In the genomic region with DNA sequence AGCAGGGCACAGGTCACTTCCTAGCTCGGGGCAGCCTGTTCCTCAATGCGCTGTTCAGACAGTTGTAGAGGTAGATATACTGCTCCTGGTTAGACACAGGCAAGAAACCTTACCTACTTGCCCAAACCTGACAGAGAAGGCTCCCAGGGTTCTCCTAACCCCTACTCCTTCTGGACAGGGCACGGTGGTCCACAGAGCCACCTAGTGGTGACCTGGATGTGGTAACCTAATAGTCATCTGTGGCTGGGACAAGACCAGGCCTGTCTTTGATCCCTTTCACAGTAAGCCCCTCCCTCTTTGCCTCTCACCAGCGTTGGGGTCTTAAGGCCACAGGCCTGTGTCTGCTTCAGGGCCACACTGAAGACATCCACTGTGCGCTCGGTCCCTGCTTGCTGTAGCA, we compare ENCODE assay signal across 7 mouse cellular contexts. TPM values are rescaled to one million over a fixed set of nuclear protein-coding genes. Genes with fewer than 3 reads are reported as not detected.
DNase-seq lines count a peak whose midpoint lies in the region; ATAC-seq and TF ChIP-seq lines count a peak whose summit lies in the region.

No protein-coding gene starts in this region.

- no peak overlapping the region for H3K4me3 ChIP-seq in hindbrain, postnatal 0 days (ENCODE audit: low read length)
- H3K4me3 ChIP-seq in hindbrain, embryonic 14.5 days (replicated peaks; ENCODE audit: low read length): no peak overlapping the region
- H3K4me3 ChIP-seq in E14TG2a.4 (replicated peaks; ENCODE audit: low read length): peak overlapping the region; percentile 75

- no peaks in the 10 kb centered on the region for H3K36me3 ChIP-seq in hindbrain, postnatal 0 days (ENCODE audit: insufficient read depth, low read length)
- H3K36me3 ChIP-seq in hindbrain, embryonic 14.5 days (replicated peaks; ENCODE audit: control insufficient read depth, insufficient read depth): no peaks in the 10 kb centered on the region
- peaks cover 9% of the 10 kb centered on the region for H3K36me3 ChIP-seq in E14TG2a.4 (ENCODE audit: insufficient read depth, low read length)

- ATAC-seq in hindbrain, postnatal 0 days: 0 out of 2 replicates have a peak, but pooled peaks have one; percentile 30
- no peak for ATAC-seq in hindbrain, embryonic 14.5 days (ENCODE audit: low FRiP score)

- H3K9ac ChIP-seq in hindbrain, postnatal 0 days (replicated peaks; ENCODE audit: low read length): no peak overlapping the region
- no peak overlapping the region for H3K9ac ChIP-seq in hindbrain, embryonic 14.5 days

- DNase-seq in hindbrain, postnatal 0 days (ENCODE audit: low spot score): peak; percentile 54
- no peak for DNase-seq in hindbrain, embryonic 14.5 days (ENCODE audit: low spot score)
- DNase-seq in Muller cell, postnatal 12 days (ENCODE audit: inconsistent ontology term): peak; percentile 32
- DNase-seq in kidney, postnatal 4 days: peak; percentile 69 to 73
- DNase-seq in thymus, postnatal 25 days: peak; percentile 52
- no peak for DNase-seq in layer of hippocampus, postnatal 25 days (ENCODE audit: extremely low spot score in 1 of 2, low spot score in 1 of 2)

- TF ChIP-seq CTCF in hindbrain, postnatal 0 days (IDR thresholded peaks at IDR 0.05; ENCODE audit: low read depth): peak; percentile 77
- peak; percentile 50 for TF ChIP-seq CTCF in E14TG2a.4 (conservative IDR thresholded peaks at IDR 0.05; ENCODE audit: low read length)

- no peak overlapping the region for H3K4me2 ChIP-seq in hindbrain, postnatal 0 days (ENCODE audit: low read depth, low read length)
- H3K4me2 ChIP-seq in hindbrain, embryonic 14.5 days (replicated peaks): no peak overlapping the region

- no peaks in the 10 kb centered on the region for H3K4me1 ChIP-seq in hindbrain, postnatal 0 days (ENCODE audit: insufficient read depth, low read length)
- H3K4me1 ChIP-seq in hindbrain, embryonic 14.5 days (replicated peaks; ENCODE audit: control insufficient read depth, insufficient read depth, low read length): no peaks in the 10 kb centered on the region; the same call in 1 of the 2 replicates
- H3K4me1 ChIP-seq in E14TG2a.4 (replicated peaks; ENCODE audit: low read depth, low read length): peaks cover 62% of the 10 kb centered on the region

- WGBS in hindbrain, postnatal 0 days: 46% methylated on average over 6 of the region's 6 CpGs
- WGBS in hindbrain, embryonic 14.5 days: 48% methylated on average over 6 of the region's 6 CpGs

- peaks cover 24% of the 10 kb centered on the region for H3K27me3 ChIP-seq in hindbrain, postnatal 0 days (ENCODE audit: insufficient read depth, low read length)
- peaks cover 33% of the 10 kb centered on the region for H3K27me3 ChIP-seq in hindbrain, embryonic 14.5 days (ENCODE audit: control insufficient read depth, insufficient read depth, low read length)
- peaks cover 31% of the 10 kb centered on the region for H3K27me3 ChIP-seq in E14TG2a.4 (ENCODE audit: insufficient read depth, low read length)

- H3K9me3 ChIP-seq in hindbrain, postnatal 0 days (ENCODE audit: low read length): no peaks in the 10 kb centered on the region
- H3K9me3 ChIP-seq in hindbrain, embryonic 14.5 days (ENCODE audit: control insufficient read depth, low read length): no peaks in the 10 kb centered on the region
- no peaks in the 10 kb centered on the region for H3K9me3 ChIP-seq in E14TG2a.4 (ENCODE audit: low read length)

- H3K27ac ChIP-seq in hindbrain, postnatal 0 days: no peak overlapping the region
- H3K27ac ChIP-seq in hindbrain, embryonic 14.5 days: no peak overlapping the region

RNA-seq across cellular contexts. Expression of gene Lgr6, which starts 3.5 kb away (rescaled TPM):
- 4.6 and 5.0 TPM in 2 replicates for total RNA-seq in hindbrain, postnatal 0 days (2014; rRNA removed)
- polyA plus RNA-seq in hindbrain, postnatal 0 days (2015; fragmentation: Nextera tagmentation; extraction: Ambion mirVana): 2.7 and 3.1 TPM in 2 replicates
- 1.2 and 1.4 TPM in 2 replicates for polyA plus RNA-seq in hindbrain, embryonic 14.5 days (2014; fragmentation: Nextera tagmentation; extraction: Ambion mirVana)
- 1 to 10 TPM; 1.6 to 2.4 TPM for total RNA-seq in layer of hippocampus, postnatal 25 days (2021)

RNA-seq across cellular contexts. Expression of gene Ptpn7, which starts 23.9 kb away (rescaled TPM):
- total RNA-seq in hindbrain, postnatal 0 days (2014; rRNA removed): 0.10 and 0.54 TPM in 2 replicates
- polyA plus RNA-seq in hindbrain, postnatal 0 days (2015; fragmentation: Nextera tagmentation; extraction: Ambion mirVana): 0.10 and 0.11 TPM in 2 replicates
- polyA plus RNA-seq in hindbrain, embryonic 14.5 days (2014; fragmentation: Nextera tagmentation; extraction: Ambion mirVana): 0.11 and 0.22 TPM in 2 replicates
- total RNA-seq in layer of hippocampus, postnatal 25 days (2021): under 1 TPM in 1 of 2 experiments, not detected in 1; 0.12 TPM

RNA-seq across cellular contexts. Expression of gene Arl8a, which starts 38.0 kb away (rescaled TPM):
- 251 and 277 TPM in 2 replicates for total RNA-seq in hindbrain, postnatal 0 days (2014; rRNA removed)
- 329 and 369 TPM in 2 replicates for polyA plus RNA-seq in hindbrain, postnatal 0 days (2015; fragmentation: Nextera tagmentation; extraction: Ambion mirVana)
- 354 and 383 TPM in 2 replicates for polyA plus RNA-seq in hindbrain, embryonic 14.5 days (2014; fragmentation: Nextera tagmentation; extraction: Ambion mirVana)
- total RNA-seq in layer of hippocampus, postnatal 25 days (2021): 100 to 1,000 TPM; 259 to 264 TPM

RNA-seq across cellular contexts. Expression of gene Gpr37l1, which starts 58.9 kb away (rescaled TPM):
- 42.6 and 66.3 TPM in 2 replicates for total RNA-seq in hindbrain, postnatal 0 days (2014; rRNA removed)
- polyA plus RNA-seq in hindbrain, postnatal 0 days (2015; fragmentation: Nextera tagmentation; extraction: Ambion mirVana): 24.9 and 32.1 TPM in 2 replicates
- 0.68 and 1.5 TPM in 2 replicates for polyA plus RNA-seq in hindbrain, embryonic 14.5 days (2014; fragmentation: Nextera tagmentation; extraction: Ambion mirVana)
- total RNA-seq in layer of hippocampus, postnatal 25 days (2021): 100 to 1,000 TPM; 226 to 229 TPM

Comparison
In these comparisons a context has a peak if more than half of its experiments do, and no peak if none do; other contexts are left out.
1. DNase-seq: peak in hindbrain, postnatal 0 days (single experiment), Muller cell, postnatal 12 days (single experiment), kidney, postnatal 4 days (2 of 2) and thymus, postnatal 25 days (single experiment); none in hindbrain, embryonic 14.5 days (single experiment) and layer of hippocampus, postnatal 25 days (0 of 2).